Mouse (Mus musculus) left cerebral cortex, postnatal 4 days (tissue): ENCODE results near the gene Rock2. TPM values are rescaled to one million over a fixed set of nuclear protein-coding genes. Genes with fewer than 3 reads are reported as not detected.

ENCODE experiments used
- DNase-seq: peaks from one replicate; pipeline ENCODE4 v3.0.0-alpha.2; 2022
- intact Hi-C: fragments of 180-260 bp; cut with DNase I; formaldehyde crosslinking; loops from one replicate; pipeline ENCODE4 v1.15.1; 2025
- total RNA-seq, 2 experiments: library from RNA; stranded (reverse); gene quantifications; 2 replicates each; pipeline ENCODE4 v1.2.3; 2021

The Rock2 gene
- total RNA-seq, 2 experiments from 2014 or later: 53.2 to 57.3 TPM

DNA sequence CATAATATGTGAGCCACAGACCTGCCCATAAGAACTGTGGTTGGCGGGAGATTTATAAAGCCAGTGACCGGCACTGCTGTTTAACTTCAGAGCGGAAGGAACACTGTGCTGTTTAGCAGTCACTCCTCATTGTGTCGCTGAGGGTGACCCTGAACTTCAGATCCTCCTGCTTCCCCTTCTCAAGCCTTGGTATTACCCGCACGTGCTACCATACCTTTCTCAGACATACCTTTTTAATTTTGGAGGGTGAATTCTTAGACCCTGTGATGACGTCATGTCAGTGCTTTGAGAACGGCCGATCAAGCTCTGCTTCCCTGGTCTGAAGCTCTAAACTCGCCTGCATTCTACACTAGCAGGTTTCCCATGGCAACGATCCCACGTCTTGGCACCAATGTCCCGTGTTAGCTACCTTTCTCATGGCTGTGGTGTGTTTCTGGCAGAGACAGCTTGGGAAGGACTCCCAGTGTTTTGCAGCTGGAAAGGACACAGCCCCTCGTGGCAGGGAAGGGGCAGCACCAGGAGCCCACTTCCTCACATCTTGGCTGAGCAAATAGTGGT, 142.4 kb downstream of the Rock2 start:
- no peak for DNase-seq

More for the DNA sequence above, 142.4 kb downstream of the Rock2 start:
- intact Hi-C loops: no loop called here

Other genes starting within 250 kb of the Rock2 start
- 10 to 100 TPM; 11.5 to 12.5 TPM for gene Ntsr2, start 241.5 kb upstream of the Rock2 start, total RNA-seq
- gene Greb1, start 94.0 kb upstream of the Rock2 start, total RNA-seq: under 1 TPM; 0.84 to 0.97 TPM
- gene E2f6, start 83.9 kb upstream of the Rock2 start, total RNA-seq: 10 to 100 TPM; 19.2 to 21.9 TPM
- gene Pqlc3, start 105.5 kb downstream of the Rock2 start, total RNA-seq: 1 to 10 TPM in 1 of 2 experiments, under 1 TPM in 1; 0.68 to 1.1 TPM
- gene 2410004P03Rik, start 116.8 kb downstream of the Rock2 start, total RNA-seq: 1 to 10 TPM; 1.2 to 2.4 TPM